Mouse (Mus musculus) lung, embryonic 14.5 days (tissue): ENCODE measurements at regions not wholly inside any gene's neighbourhood (a gene's known extent, or its start where the extent isn't known, plus 50 kb on each side); places are given as distances from the start of the nearest gene placed in this dataset.

Experiments used
- ATAC-seq: fragments of 200-750 bp; cut with Nextera tagmentation; 2 replicates; pipeline ENCODE4 v1.8.0; 2017; ENCODE audit warnings: mild to moderate bottlenecking, moderate TSS enrichment, moderate library complexity; ENCODE audit not compliant: insufficient read depth
- DNase-seq: peaks from one replicate; pipeline ENCODE4 v3.0.0-alpha.2; 2015
- H3K27ac ChIP-seq: fragments of 300-500 bp; sonication (generic); 2 replicates; pipeline ENCODE4 v1.5.1; 2014; ENCODE audit warnings: low read depth, mild to moderate bottlenecking, moderate library complexity
- H3K27me3 ChIP-seq: fragments of 300-500 bp; sonication (generic); 2 replicates; pipeline ENCODE4 v1.6.1; 2014; ENCODE audit warnings: low read length, control low read depth; ENCODE audit not compliant: insufficient read depth
- H3K36me3 ChIP-seq: fragments of 300-500 bp; sonication (generic); 2 replicates; pipeline ENCODE4 v1.6.1; 2014; ENCODE audit warnings: control low read depth; ENCODE audit not compliant: insufficient read depth
- H3K4me1 ChIP-seq: fragments of 300-500 bp; sonication (generic); 2 replicates; pipeline ENCODE4 v1.6.1; 2014; ENCODE audit warnings: antibody characterized with exemption, control low read depth; ENCODE audit not compliant: insufficient read depth
- H3K4me2 ChIP-seq: fragments of 300-500 bp; sonication (generic); 2 replicates; pipeline ENCODE4 v1.6.1; 2014; ENCODE audit warnings: mild to moderate bottlenecking
- H3K4me3 ChIP-seq: fragments of 300-500 bp; sonication (generic); 2 replicates; pipeline ENCODE4 v1.5.1; 2014; ENCODE audit warnings: low read depth, low read length
- H3K9ac ChIP-seq: fragments of 300-500 bp; sonication (generic); 2 replicates; pipeline ENCODE4 v1.6.1; 2014
- H3K9me3 ChIP-seq: fragments of 300-500 bp; sonication (generic); 2 replicates; pipeline ENCODE4 v1.6.1; 2016; ENCODE audit warnings: low read depth, low read length, control low read depth
- CTCF ChIP-seq: IDR thresholded peaks from 2 replicates; pipeline ENCODE4 v1.5.1; 2016; ENCODE audit warnings: antibody characterized with exemption, low read depth
- WGBS: fragments of 180-500 bp; shearing (Covaris S2); extraction: QIAGEN DNeasy Blood & Tissue Kit; methylation state at CpG from one replicate; pipeline ENCODE4 v1.1.7; 2014; 5-methylcytosine and 5-hydroxymethylcytosine counted together

GRCm38 (mm10) chr5:101000436-101000835 lies 154.9 kb downstream of the Gpat3 start:
- Histone ChIP-seq H3K4me1 (no peaks in the 10 kb centered on the region), H3K4me2 (no peak overlapping the region), H3K27me3 (no peaks in the 10 kb centered on the region), H3K36me3 (no peaks in the 10 kb centered on the region), H3K4me3 (no peak overlapping the region), H3K9ac (no peak overlapping the region), H3K9me3 (no peaks in the 10 kb centered on the region), H3K27ac (no peak overlapping the region)
- no peak for TF ChIP-seq CTCF
- DNase-seq: no peak
- ATAC-seq: no peak
- 61% methylated on average over 6 of the region's 6 CpGs for WGBS

- Histone ChIP-seq H3K36me3 (no peaks in the 10 kb centered on the region), H3K4me2 (no peak overlapping the region), H3K9me3 (no peaks in the 10 kb centered on the region), H3K27me3 (no peaks in the 10 kb centered on the region), H3K4me3 (no peak overlapping the region), H3K9ac (no peak overlapping the region), H3K27ac (no peak overlapping the region), H3K4me1 (no peaks in the 10 kb centered on the region)
- DNase-seq (no peak), ATAC-seq (no peak)
- 54% methylated on average over 2 of the region's 2 CpGs for WGBS
- TF ChIP-seq CTCF: peak; percentile 28; the same call in 1 of the 2 replicates
These were observed 146.9 kb downstream of the Gpat3 start for GRCm38 (mm10) chr5:100992365-100992764.

GRCm38 (mm10) chr5:100991626-100992025 lies 146.1 kb downstream of the Gpat3 start:
- DNase-seq: peak; percentile 69
- H3K4me1 ChIP-seq: no peaks in the 10 kb centered on the region
- H3K27me3 ChIP-seq: no peaks in the 10 kb centered on the region
- H3K9ac ChIP-seq: no peak overlapping the region
- no peaks in the 10 kb centered on the region for H3K36me3 ChIP-seq
- no peak overlapping the region for H3K4me2 ChIP-seq
- H3K27ac ChIP-seq: no peak overlapping the region
- H3K9me3 ChIP-seq: no peaks in the 10 kb centered on the region
- ATAC-seq: no peak
- WGBS: 25% methylated on average over 5 of the region's 5 CpGs
- H3K4me3 ChIP-seq: no peak overlapping the region
- peak; percentile 69 for TF ChIP-seq CTCF

GRCm38 (mm10) chr5:100982573-100982936 lies 137.0 kb downstream of the Gpat3 start:
- H3K9me3 ChIP-seq: no peaks in the 10 kb centered on the region
- no peak overlapping the region for H3K27ac ChIP-seq
- DNase-seq (no peak), ATAC-seq (no peak)
- 79% methylated on average over 10 of the region's 10 CpGs for WGBS
- no peak for TF ChIP-seq CTCF
- no peak overlapping the region for H3K9ac ChIP-seq
- H3K4me1 ChIP-seq: no peaks in the 10 kb centered on the region
- no peaks in the 10 kb centered on the region for H3K27me3 ChIP-seq
- no peak overlapping the region for H3K4me3 ChIP-seq
- no peaks in the 10 kb centered on the region for H3K36me3 ChIP-seq
- no peak overlapping the region for H3K4me2 ChIP-seq

GRCm38 (mm10) chr5:100981849-100982572 lies 136.5 kb downstream of the Gpat3 start:
- ATAC-seq (no peak), DNase-seq (no peak)
- H3K4me1 ChIP-seq: no peaks in the 10 kb centered on the region
- no peak overlapping the region for H3K9ac ChIP-seq
- no peak overlapping the region for H3K27ac ChIP-seq
- no peaks in the 10 kb centered on the region for H3K9me3 ChIP-seq
- H3K4me2 ChIP-seq: no peak overlapping the region
- H3K27me3 ChIP-seq: no peaks in the 10 kb centered on the region
- no peak for TF ChIP-seq CTCF
- H3K36me3 ChIP-seq: no peaks in the 10 kb centered on the region
- WGBS: 76% methylated on average over 18 of the region's 18 CpGs
- H3K4me3 ChIP-seq: no peak overlapping the region

- DNase-seq (no peak), ATAC-seq (no peak)
- TF ChIP-seq CTCF: no peak
These were observed 131.2 kb downstream of the Gpat3 start for GRCm38 (mm10) chr5:100976736-100977135.

GRCm38 (mm10) chr5:100951210-100951609 lies 105.7 kb downstream of the Gpat3 start:
- no peak for TF ChIP-seq CTCF
- Histone ChIP-seq H3K4me1 (no peaks in the 10 kb centered on the region), H3K27ac (no peak overlapping the region), H3K9ac (no peak overlapping the region), H3K27me3 (no peaks in the 10 kb centered on the region), H3K4me2 (no peak overlapping the region), H3K4me3 (no peak overlapping the region), H3K9me3 (no peaks in the 10 kb centered on the region), H3K36me3 (no peaks in the 10 kb centered on the region)
- 41% methylated on average over 15 of the region's 15 CpGs for whole genome bisulfite sequencing
- DNase-seq (no peak), ATAC-seq (no peak)

More at GRCm38 (mm10) chr5:100976736-100977135, 131.2 kb downstream of the Gpat3 start:
- Histone ChIP-seq H3K9ac (no peak overlapping the region), H3K4me2 (no peak overlapping the region), H3K36me3 (no peaks in the 10 kb centered on the region), H3K4me3 (no peak overlapping the region), H3K4me1 (no peaks in the 10 kb centered on the region), H3K9me3 (no peaks in the 10 kb centered on the region), H3K27me3 (no peaks in the 10 kb centered on the region), H3K27ac (no peak overlapping the region)
- WGBS: 74% methylated on average over 2 of the region's 2 CpGs
